Mouse (Mus musculus) left cerebral cortex, adult 18-20 months (tissue): Measurements from ENCODE around the gene Dclre1b. TPM values are rescaled to one million over a fixed set of nuclear protein-coding genes. Genes with fewer than 3 reads are reported as not detected.
"Not testable (repeated sequence)": the region's sequence is repeated elsewhere in the genome, so short reads cannot be mapped to it uniquely, and the experiment has no call there.

Experiments
- DNase-seq, 2 experiments: peaks; one replicate each; pipeline ENCODE4 v3.0.0; 2021 to 2022; ENCODE audit warnings: low spot score in 2 of 2, mixed read lengths in 1 of 2
- total RNA-seq, 2 experiments: library from RNA; stranded (reverse); gene quantifications; 2 replicates each; pipeline ENCODE4 v1.2.3; 2021

Gene Dclre1b
- total RNA-seq, 2 experiments from 2014 or later = 5.9 to 7.8 TPM

- no peak for DNase-seq
Measured at GRCm38 (mm10) chr3:103827548-103827947, 18.3 kb upstream of the Dclre1b start.

GRCm38 (mm10) chr3:103810967-103811366 is 1.7 kb upstream of the Dclre1b start:
- DNase-seq = no peak

GRCm38 (mm10) chr3:103809799-103810150 is 531 bp upstream of the Dclre1b start:
- no peak for DNase-seq

- DNase-seq = no peak
Measured at GRCm38 (mm10) chr3:103805671-103806070, 3.6 kb downstream of the Dclre1b start.

- DNase-seq = no peak
Measured at GRCm38 (mm10) chr3:103802861-103803260, 6.4 kb downstream of the Dclre1b start.

- DNase-seq = peak; percentile 41 to 47
Measured at GRCm38 (mm10) chr3:103801631-103802531, 7.4 kb downstream of the Dclre1b start.

- DNase-seq = no peak
Measured at GRCm38 (mm10) chr3:103799507-103799906, 9.7 kb downstream of the Dclre1b start.

- no peak for DNase-seq
Measured at GRCm38 (mm10) chr3:103796389-103796788, 12.9 kb downstream of the Dclre1b start.

GRCm38 (mm10) chr3:103792566-103792965 is 16.7 kb downstream of the Dclre1b start:
- no peak for DNase-seq

GRCm38 (mm10) chr3:103792111-103792406 is 17.2 kb downstream of the Dclre1b start:
- not testable (repeated sequence) for DNase-seq

GRCm38 (mm10) chr3:103791230-103792110 is 17.8 kb downstream of the Dclre1b start, which contains the start of gene Hipk1:
Hipk1 (minus strand) TSS chr3:103791563.
- peak; percentile 93 to 96 for DNase-seq

GRCm38 (mm10) chr3:103790346-103791145 is 18.7 kb downstream of the Dclre1b start:
- DNase-seq = peak; percentile 25 to 31

GRCm38 (mm10) chr3:103789891-103790345 is 19.3 kb downstream of the Dclre1b start:
- peak in 1 of 2 experiments; percentile 31 for DNase-seq

GRCm38 (mm10) chr3:103789096-103789495 is 20.1 kb downstream of the Dclre1b start:
- DNase-seq = no peak

GRCm38 (mm10) chr3:103787225-103787624 is 22.0 kb downstream of the Dclre1b start:
- DNase-seq = no peak

GRCm38 (mm10) chr3:103782844-103783609 is 26.2 kb downstream of the Dclre1b start:
- DNase-seq = no peak

GRCm38 (mm10) chr3:103780777-103781176 is 28.5 kb downstream of the Dclre1b start:
- DNase-seq = no peak

- peak; percentile 22 to 49 for DNase-seq
Measured at GRCm38 (mm10) chr3:103780271-103780670, 29.0 kb downstream of the Dclre1b start.

- DNase-seq = no peak
Measured at GRCm38 (mm10) chr3:103779183-103779582, 30.1 kb downstream of the Dclre1b start.

- no peak for DNase-seq
Measured at GRCm38 (mm10) chr3:103778660-103779059, 30.6 kb downstream of the Dclre1b start.
